Mouse (Mus musculus) activated CD4-positive, CD25-positive, alpha-beta regulatory T cell, adult 4 months (primary cell): ENCODE data around the gene Rpgrip1. TPM values are rescaled to one million over a fixed set of nuclear protein-coding genes. Genes with fewer than 3 reads are reported as not detected.
A peak's percentile ranks its signal among the peaks of the same experiment; 100 is the strongest.
"Not testable (repeated sequence)": the region's sequence is repeated elsewhere in the genome, so short reads cannot be mapped to it uniquely, and the experiment has no call there.

Experiments
- ATAC-seq: one replicate; pipeline ENCODE4 v1.8.0; 2017
- polyA plus RNA-seq, 2 experiments: library from polyadenylated mRNA; unstranded; fragments of 100-300 nt; shearing (Covaris generic); gene quantifications; one replicate each; pipeline ENCODE4 v1.2.1; 2017

Rpgrip1 gene
- polyA plus RNA-seq, result 10 to 100 TPM; 71.4 to 94.9 TPM

DNA sequence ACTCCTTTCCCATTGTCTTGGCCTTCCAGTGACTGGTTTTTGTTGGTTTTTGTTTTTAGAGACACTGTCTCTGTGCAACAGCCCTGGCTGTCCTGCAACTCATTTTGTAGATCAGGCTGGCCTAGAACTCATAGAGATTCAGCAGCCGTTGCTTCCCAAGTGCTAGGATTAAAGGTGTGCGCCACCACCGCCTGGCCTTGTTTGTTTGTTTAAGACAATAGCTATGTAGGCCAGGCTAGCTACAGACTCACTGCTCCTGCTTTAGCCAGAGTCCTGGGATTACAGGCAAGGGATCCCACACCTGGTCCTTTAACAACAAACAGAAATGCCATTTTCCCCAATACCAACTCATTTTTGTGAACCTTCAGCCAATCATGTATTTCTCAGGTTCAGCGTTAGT lies at the start of gene Rpgrip1:
Rpgrip1 (plus strand) TSS at position 359 of the 400 bp plus-strand sequence.
- ATAC-seq, result no peak

DNA sequence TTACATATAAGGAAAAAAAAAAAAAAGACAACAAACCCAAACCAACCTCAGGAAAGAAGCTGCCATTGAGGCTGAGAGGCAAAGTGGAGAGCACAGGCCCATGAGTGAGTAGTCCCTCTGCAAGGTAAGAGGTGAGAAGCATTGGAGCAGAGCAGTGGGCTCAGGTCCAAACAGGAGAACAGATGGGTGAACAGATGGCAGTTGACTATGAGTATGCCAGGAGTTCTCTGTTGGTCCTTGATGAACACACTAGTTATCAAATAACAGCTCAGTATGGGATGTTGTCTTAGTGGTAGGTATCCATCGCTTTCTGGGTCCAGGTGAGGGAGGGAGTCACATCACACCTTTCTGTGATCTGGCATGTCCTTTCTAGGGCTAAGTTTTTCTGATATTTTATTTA lies 49.7 kb upstream of the Rpgrip1 start:
- no peak for ATAC-seq

DNA sequence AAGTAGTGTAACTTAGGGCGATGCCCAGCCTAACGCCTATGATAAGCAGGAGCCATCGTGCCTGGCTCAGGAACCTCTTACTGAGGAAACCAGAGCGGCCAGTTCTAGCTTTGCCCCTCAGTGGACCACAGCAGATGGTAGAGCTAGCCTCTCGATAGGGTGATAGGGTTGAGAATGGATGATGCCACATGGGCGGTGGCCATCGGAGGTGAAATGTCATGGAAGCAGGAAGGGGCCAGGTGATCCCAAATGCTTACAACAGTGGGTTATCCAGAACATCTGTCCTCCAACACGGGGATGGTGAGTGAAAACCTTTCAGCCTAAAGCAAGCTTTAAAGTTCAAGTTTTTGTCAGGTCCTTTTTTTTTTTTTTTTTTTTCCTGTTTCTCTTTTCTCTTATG lies 48.7 kb upstream of the Rpgrip1 start:
- ATAC-seq, result no peak

DNA sequence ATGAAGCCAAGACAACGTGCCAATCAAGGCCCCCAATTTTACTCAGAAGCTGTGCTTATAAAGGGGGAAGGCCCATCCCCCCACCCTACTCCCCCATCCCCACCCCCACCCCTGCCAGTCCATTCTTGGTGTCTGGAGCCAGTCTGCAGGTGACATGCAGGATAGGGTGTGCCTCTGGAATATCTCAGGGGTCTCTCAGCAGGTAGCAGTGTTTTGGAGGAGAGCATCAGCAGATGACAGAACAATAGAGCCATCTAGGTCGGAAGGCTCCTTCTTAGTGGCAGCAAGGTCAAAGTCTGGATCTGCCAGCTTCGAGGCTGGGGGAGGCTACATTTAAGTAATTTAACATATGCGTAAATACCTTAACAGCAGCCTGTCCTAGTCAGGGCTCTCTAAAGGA lies 44.4 kb upstream of the Rpgrip1 start:
- no peak for ATAC-seq

DNA sequence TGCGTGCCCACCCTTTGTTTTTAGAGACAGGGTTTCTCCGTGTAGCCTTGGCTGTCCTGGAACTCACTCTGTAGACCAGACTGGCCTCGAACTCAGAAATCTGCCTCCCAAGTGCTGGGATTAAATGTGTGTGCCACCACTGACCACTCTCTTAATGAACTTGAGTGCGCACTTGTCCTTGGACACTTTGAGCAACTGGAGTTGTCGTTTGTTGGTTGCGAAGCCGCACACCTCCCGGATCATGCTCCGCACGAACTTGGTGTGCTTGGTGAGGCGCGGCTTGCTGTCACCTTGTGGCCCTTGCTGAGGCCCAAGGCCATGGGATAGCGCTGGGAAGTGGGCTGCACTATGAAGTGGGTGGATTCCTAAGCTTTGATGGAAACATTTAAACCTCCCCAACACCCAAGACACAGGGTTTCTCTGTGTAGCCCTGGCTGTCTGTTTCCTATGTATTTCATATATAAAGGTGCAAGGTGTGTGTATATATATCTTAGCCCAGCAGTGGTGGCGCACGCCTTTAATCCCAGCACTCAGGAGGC lies 38.8 kb upstream of the Rpgrip1 start:
- ATAC-seq, result no peak

DNA sequence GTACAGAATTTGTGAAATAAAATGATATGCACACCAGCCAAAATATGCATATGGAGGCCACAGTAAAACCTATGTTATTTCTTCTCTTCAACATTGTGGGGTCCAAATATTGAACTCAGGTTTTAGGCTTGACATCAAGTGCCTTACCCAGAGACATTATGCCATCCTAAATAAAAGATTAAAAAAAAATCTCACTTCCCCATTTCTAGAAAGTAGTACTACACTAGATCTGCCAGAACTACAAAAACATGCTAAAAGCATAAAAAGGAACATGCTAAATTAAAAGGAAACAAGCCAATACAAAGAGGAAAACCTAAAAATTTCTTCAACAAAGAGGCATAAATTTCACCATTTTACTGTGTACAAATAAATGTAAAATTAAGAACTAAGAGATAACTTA lies 27.4 kb upstream of the Rpgrip1 start:
- ATAC-seq, result no peak

DNA sequence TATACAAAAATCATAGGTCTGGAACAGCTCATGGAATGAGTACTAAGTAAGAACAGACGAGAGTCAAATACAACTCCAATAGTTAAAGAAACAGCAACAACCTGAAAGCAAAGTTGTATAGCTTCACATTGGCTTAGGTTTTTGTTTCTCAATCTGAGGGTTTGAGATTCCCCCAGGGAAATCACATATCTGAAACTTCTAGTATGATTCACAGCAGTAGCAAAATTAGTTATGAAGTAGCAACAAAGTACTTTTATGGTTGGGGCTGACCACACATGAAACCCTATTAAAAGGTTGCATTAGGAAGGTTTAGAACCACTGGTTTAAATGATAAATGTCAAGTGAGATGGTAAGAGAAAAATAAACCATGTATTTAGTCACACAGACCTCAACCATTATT lies 16.0 kb upstream of the Rpgrip1 start:
- no peak for ATAC-seq

DNA sequence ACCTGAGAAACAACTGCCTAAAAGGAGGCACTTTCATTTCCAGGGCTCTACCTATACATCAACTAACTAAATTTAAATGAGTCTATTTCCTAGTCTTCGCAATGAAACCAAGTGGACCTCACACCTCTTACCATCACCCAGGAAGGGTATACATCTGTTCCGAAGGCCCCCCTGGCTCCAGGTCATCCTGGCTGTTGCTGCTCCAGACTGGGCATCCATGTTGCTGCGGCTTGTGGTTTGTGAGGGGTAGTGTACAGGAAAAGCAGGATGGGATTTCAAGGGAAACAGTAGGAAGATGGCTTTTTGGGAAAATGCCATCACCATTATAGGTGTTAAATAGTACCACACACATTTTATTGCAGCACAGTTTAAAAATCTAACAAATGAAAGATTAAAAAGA lies 13.3 kb upstream of the Rpgrip1 start:
- ATAC-seq, result not testable (repeated sequence)

DNA sequence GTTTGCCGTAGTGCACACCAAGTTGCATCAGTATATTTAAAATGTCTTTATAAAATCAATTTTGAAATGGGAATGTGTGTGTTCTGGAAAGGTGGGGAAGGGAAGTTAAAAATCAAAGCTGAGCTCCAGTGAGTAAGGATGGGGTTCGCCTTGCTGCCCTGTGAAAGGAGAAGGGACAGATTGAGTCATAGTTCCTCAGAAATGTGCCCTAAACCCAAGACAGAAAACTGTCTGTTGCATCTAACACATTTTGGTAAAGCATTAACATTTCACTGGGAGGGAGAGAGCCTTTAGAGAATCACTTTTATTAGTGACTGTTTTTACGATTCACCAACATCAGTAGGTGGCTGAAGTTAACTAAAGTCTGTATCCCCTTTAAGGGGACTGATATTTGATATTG lies 12.1 kb upstream of the Rpgrip1 start:
- ATAC-seq, result not testable (repeated sequence)

DNA sequence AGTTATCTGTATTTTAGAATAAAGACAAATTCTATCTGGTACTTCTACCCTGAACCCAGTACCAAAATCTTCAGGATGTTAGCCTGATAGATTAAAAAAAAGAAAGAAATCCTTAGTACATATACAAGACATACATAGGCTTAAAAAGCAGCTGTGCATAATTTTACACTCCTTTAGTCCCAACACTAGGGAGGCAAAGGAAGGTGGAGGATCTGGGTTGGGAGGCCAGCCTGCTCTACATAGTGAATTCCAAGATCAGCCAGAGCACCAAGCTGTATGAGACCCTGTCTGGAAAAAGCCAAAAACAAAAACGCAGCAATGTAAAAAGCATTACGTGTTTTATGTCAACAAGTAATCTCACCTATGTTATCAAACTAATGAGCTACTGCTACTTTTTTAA lies 10.9 kb upstream of the Rpgrip1 start:
- ATAC-seq, result no peak

DNA sequence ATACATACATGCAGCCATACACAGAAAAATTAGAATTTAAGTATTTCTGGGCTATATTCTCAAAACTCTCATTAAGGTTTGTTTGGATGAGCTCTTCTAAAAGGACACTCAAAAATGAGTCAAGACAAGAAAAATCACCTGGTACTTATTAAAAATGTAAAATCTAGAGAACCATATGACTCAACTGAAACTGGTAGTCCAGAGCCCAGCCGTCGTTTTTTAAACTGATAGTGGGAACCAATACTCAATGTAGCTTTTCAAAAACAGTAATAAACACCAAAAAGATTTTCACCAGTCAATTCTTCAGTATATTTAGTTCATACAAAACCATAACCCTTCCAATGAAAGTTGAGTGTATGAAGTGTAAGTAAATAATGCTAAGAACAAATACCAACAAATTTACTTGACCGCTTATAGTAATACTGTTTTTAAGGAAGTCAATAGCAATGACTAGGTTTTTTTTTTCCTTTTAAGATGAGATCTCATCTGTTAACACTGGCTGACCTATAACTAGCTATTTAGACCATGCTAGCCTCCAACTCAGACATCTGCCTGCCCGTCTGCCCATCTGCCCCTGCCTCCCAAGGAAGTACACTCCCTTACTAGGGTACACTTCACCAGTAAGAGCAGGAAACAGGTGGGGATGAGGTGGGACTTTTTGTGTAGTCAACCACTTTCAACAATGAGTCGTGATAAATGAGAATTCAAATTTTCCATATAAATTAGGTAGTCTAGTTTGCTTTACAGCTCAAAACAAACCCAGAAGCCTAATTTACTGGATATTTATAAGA lies 10.1 kb upstream of the Rpgrip1 start:
- ATAC-seq, result no peak

DNA sequence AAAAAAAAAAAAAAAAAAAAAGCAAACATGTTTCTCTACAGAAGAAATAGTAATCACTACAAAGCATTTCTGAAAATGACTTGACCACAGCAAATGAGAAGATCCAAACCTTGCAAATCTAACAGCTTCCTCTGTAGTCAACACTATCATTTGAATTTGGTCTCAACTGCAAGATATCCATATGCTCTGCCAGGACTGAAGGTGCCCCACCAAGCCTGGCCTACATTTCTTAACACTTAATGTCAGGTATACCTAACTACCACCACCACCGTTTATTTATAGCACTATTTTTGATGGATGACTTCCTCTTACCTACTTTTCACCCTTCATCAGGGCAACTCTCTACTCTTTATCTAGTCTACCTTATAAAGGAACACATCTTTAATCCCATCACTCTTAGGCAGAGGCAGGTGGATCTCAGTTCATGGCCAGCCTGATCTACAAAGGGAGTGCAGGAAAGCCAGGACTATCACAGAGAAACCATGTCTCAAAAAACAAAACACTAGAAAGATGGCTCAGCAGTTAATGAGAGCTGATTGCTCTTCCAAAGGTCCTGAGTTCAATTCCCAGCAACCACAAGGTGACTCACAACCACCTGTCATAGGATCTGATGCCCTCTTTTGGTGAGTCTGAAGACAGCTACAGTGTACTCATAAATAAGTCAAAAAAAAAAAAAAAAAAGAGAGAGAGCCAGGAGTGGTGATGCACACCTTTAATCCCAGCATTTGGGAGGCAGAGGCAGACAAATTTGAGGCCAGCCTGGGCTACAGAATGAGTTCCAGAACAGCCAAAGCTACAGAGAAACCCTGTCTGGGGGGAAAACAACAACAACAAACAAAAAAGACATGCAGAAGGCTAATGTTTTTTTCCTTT lies 9.0 kb upstream of the Rpgrip1 start:
- no peak for ATAC-seq

DNA sequence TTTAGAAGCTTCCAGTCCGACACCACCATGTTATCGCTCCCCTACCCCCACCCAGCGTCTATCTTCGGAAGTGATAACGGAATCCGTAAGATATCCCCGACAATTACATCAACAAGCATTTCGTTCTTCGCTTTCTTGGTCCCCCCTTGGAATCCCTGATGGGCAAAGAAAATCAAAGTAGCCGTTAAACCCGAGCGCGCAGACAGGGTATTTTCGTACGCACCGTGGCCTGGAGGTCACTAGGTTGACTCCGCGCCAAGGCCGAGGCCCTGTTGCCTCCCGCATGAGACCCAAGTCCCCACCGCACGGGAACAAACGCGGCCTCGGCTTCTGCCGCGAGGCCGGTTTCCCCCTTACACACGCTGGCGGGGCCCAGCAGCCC lies 7.0 kb upstream of the Rpgrip1 start:
- peak; percentile 1 for ATAC-seq

DNA sequence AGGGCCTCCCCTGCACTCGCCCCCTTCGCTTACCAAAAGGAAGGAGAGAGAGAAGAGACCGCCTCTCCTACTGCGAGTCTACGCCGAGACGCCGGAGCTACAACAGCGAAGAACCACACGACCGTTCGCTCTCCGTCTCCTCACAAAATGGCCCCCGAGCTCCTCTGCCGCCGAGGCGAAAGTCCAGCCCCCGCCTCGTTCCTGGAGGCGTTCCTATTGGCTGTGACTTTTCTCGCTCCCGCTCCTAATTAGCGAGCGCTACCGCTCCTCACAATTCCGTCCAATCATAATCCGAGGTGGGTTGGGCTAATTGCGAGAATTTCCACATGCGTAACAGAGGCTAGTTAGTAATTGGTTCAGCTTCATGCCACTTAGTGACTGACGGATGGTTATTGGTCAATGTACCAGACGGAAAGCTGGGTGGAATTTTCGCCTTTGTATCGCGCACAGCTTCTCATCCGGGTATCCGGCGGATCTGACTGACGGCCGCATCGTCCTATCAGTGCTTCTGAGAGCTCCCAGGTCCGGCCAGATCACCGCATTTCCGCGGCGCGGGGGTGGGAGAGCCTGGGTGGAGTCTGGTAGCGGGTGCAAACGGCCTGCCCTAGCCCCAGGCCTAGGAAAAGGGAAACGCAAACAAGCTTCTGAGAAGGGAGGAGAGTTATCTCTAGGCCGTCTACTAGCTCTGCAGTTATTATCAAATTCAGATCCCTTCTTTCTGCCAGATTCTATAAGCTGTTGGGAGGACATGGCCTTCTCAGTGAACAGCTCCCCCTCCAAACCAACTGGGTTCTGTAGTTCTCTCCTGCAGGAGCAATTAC lies 6.4 kb upstream of the Rpgrip1 start, which contains the start of gene Hnrnpc:
Hnrnpc (minus strand) TSS at position 173 of the 821 bp plus-strand sequence.
- ATAC-seq, result peak; percentile 93

DNA sequence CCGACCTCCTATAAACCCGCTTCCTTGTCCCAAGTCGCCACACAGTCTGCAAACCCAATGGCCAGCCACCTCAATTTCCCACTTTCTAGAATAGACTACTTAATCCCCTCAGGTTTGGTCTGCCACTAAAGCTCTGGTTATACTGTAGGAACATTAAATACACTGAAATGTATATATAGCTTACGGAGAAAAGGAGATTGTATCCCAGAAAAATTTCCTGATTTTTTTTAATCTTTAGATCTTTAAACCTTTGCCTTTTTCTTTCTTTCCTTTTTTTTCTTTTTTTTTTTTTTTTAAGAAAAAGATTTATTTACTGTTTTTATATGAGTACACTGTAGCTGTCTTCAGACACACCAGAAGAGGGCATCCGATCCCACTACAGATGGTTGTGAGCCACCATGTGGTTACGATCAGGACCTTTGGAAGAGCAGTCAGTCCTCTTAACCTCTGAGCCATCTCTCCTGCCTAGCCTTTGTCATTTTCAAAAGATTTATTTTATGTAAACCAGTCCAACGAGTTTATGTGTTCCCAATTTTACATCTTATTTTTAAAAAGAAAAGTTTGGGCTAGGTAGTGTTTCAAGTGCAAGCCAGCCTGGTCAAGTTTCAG lies 5.7 kb upstream of the Rpgrip1 start:
- no peak for ATAC-seq

DNA sequence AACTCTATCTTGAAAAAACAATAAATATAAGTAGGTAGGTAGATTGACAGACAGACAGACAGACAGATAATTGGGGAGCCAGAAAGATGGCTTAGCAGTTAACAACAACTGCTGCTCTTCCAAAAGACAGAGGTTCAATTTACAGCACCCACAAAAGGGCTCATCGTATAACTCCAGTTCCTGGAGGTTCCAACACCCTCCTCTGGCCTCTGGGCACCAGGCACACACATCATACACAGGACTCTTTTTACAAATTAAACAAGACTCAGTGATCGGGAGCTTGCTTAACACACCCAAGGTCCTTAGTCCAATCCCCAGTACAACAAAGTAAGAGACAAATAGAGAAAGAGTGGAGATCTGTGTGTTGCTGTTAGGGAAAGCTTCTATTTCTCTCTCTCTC lies 5.2 kb upstream of the Rpgrip1 start:
- no peak for ATAC-seq

DNA sequence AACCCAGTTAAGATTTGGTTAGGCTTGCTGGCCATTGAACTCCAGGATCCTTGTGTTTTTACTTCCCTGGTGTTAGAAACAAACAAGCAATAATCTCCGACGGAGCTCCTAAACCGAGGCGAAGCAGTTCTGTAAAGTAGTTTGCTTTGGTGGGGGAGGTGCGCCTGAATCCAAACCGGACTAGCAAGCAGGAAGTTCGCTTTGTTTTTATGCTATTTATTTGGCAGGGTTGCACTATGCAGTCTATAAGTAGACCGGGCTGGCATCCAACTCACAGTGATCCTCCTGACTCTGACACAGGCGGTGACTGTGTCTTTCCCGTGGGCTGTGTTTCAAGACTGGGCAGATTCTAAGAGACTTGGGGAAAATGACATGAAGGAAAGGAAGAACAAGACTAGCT lies 3.8 kb upstream of the Rpgrip1 start:
- ATAC-seq, result no peak

DNA sequence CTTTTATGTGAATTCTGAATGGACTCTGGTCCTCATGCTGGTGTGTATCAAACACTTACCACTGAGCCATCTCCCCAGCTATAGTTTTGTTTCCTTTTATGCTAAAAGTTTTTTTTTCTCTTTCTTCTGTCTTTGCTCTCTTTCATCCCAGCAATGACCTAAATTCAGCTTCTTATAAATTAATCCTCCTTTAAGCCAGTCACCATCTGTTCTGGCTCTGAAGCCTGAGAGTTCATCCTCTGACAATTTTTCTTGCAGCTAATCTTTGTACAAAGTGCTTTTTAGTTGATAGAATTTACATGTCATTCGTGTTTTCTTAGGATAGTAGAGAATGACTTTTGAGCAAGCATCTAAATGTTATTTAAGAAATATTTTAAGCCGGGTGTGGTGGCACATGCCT lies 2.5 kb upstream of the Rpgrip1 start:
- ATAC-seq, result no peak

DNA sequence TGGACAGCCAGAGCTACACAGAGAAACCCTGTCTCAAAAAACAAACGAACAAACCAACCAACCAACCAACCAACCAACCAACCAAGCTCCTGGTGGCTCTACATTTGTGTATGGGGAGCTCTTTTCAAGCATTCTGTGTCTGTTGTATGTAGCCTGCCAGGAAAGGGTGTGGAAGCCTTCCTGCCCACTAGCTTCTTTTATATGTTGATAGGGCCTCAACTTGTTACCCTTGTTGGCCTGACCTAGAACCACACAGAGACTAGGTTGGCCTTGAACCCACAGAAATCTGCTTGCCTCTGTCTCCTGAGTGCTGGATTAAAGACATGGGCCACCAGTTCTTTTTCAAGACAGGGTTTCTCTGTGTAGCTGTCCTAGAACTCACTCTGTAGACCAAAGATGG lies 3.6 kb downstream of the Rpgrip1 start:
- no peak for ATAC-seq

DNA sequence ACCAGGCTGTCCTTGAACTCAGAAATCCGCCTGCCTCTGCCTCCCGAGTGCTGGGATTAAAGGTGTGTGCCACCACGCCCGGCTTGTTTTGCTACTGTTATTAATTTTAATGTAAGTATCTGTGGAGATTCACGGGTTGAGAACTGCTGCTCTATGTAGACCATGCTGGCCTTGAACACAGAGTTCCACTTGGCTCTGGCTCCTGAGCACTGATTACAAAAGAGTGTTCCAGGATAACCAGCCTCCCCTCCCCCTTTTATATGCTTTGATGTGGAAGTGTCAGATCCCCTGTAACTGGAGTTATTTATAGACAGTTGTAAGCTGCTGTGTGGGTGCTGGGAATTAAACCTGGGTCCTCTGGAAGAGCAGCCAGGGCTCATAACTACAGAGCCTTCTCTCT lies 6.7 kb downstream of the Rpgrip1 start:
- no peak for ATAC-seq

DNA sequence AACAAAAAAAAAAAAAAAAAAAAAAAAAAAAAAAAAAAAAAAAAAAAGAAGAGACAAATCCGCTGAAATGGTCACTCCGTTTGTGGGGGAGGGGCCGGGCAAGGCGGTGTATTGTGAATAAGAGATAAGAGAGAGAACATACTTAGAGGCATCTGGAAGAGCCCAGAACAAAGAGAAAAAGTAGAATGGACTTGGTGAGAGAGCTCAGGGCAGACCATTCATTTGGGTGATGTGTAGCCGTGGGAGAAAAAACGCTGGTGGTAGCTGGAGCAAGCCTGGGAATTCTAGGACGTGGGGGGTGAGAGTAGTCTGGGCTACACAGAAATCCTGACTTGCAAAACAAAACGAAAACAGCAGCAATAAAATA lies 7.9 kb downstream of the Rpgrip1 start:
- ATAC-seq, result no peak
